Mouse (Mus musculus) mature B cell (primary cell): ENCODE results near the gene Cog4.
"Not testable (repeated sequence)": the region's sequence is repeated elsewhere in the genome, so short reads cannot be mapped to it uniquely, and the experiment has no call there.

Experiments used
- in situ Hi-C: fragments of 300-500 bp; cut with MboI; formaldehyde crosslinking; loops from 2 replicates; pipeline ENCODE4 v1.14.3; 2019

Gene Cog4

GRCm38 (mm10) chr8:110889904-110890470 lies 43.6 kb downstream of the Cog4 start:
- in situ Hi-C loops: no loop called here

GRCm38 (mm10) chr8:110892040-110892439 lies 45.6 kb downstream of the Cog4 start:
- in situ Hi-C loops: no loop called here

- in situ Hi-C loops: no loop called here
Measured at GRCm38 (mm10) chr8:110892913-110893312, 46.5 kb downstream of the Cog4 start.

- in situ Hi-C loops: no loop called here
Measured at GRCm38 (mm10) chr8:110894851-110895250, 48.5 kb downstream of the Cog4 start.

GRCm38 (mm10) chr8:110895254-110895653 lies 48.9 kb downstream of the Cog4 start:
- in situ Hi-C loops: no loop called here

GRCm38 (mm10) chr8:110895812-110896211 lies 49.4 kb downstream of the Cog4 start:
- in situ Hi-C loops: no loop called here

GRCm38 (mm10) chr8:110897495-110897894 lies 51.1 kb downstream of the Cog4 start:
- in situ Hi-C loops: no loop called here

GRCm38 (mm10) chr8:110901056-110901455 lies 54.7 kb downstream of the Cog4 start:
- in situ Hi-C loops: no loop called here

GRCm38 (mm10) chr8:110901839-110902578 lies 55.6 kb downstream of the Cog4 start, which contains the start of gene Fuk:
Gene Fuk (minus strand): TSS chr8:110902488.
- in situ Hi-C loops: no loop called here

- in situ Hi-C loops: no loop called here
Measured at GRCm38 (mm10) chr8:110902579-110902965, 56.2 kb downstream of the Cog4 start.

GRCm38 (mm10) chr8:110905404-110905803 lies 59.0 kb downstream of the Cog4 start:
- in situ Hi-C loops: no loop called here

GRCm38 (mm10) chr8:110906682-110907081 lies 60.3 kb downstream of the Cog4 start:
- in situ Hi-C loops: no loop called here

GRCm38 (mm10) chr8:110909850-110910249 lies 63.5 kb downstream of the Cog4 start:
- in situ Hi-C loops: not testable (repeated sequence)

- in situ Hi-C loops: no loop called here
Measured at GRCm38 (mm10) chr8:110911576-110912570, 65.5 kb downstream of the Cog4 start.

GRCm38 (mm10) chr8:110917415-110917814 lies 71.0 kb downstream of the Cog4 start:
- in situ Hi-C loops: no loop called here

GRCm38 (mm10) chr8:110918027-110918426 lies 71.6 kb downstream of the Cog4 start:
- in situ Hi-C loops: no loop called here

GRCm38 (mm10) chr8:110918460-110918859 lies 72.1 kb downstream of the Cog4 start:
- in situ Hi-C loops: no loop called here

- in situ Hi-C loops: no loop called here
Measured at GRCm38 (mm10) chr8:110919341-110920031, 73.1 kb downstream of the Cog4 start, which contains the start of gene St3gal2. Gene St3gal2 (plus strand): TSS chr8:110919922.

- in situ Hi-C loops: no loop called here
Measured at GRCm38 (mm10) chr8:110920032-110920772, 73.8 kb downstream of the Cog4 start.

- in situ Hi-C loops: no loop called here
Measured at GRCm38 (mm10) chr8:110920773-110921277, 74.4 kb downstream of the Cog4 start.
